22 mouse cellular contexts compared by ENCODE assay signal in genomic region chr2:134942039-134942438, GRCm38 (mm10).
"Had no signal": no experiment of that assay in that cellular context is flagged by ENCODE, and none has a peak within 500 bp of the region (broad histone marks: within the 10 kb centered on the region; RNA-seq: fewer than 3 reads in every experiment).

No protein-coding gene starts in this region.

- H3K27ac ChIP-seq: heart, adult 2 months; heart, embryonic 13.5 days; heart, embryonic 15.5 days; hindbrain, embryonic 13.5 days; hindbrain, embryonic 15.5 days; hindbrain, postnatal 0 days; limb, embryonic 13.5 days; limb, embryonic 15.5 days; liver, embryonic 12.5 days; liver, embryonic 14.5 days had no signal

- DNase-seq: forebrain, postnatal 0 days; gastrocnemius, postnatal 14 days; gastrocnemius, postnatal 36 days; heart, adult 11 months; heart, adult 2 months; heart, postnatal 14 days; heart, postnatal 36 days; kidney, adult 9 months; layer of hippocampus, adult 9-11 months; layer of hippocampus, postnatal 36 days; left cerebral cortex, postnatal 4 days had no signal

- H3K36me3 ChIP-seq: heart, embryonic 13.5 days; heart, embryonic 15.5 days; hindbrain, embryonic 13.5 days; hindbrain, embryonic 15.5 days; limb, embryonic 13.5 days; limb, embryonic 15.5 days; liver, embryonic 12.5 days had no signal

- H3K4me2 ChIP-seq: heart, embryonic 11.5 days; heart, embryonic 13.5 days; heart, embryonic 15.5 days; hindbrain, embryonic 13.5 days; hindbrain, embryonic 15.5 days; limb, embryonic 13.5 days; limb, embryonic 15.5 days; liver, embryonic 12.5 days had no signal

- H3K27me3 ChIP-seq: heart, embryonic 13.5 days; heart, embryonic 15.5 days; hindbrain, embryonic 13.5 days; hindbrain, embryonic 15.5 days; limb, embryonic 13.5 days; limb, embryonic 15.5 days; liver, embryonic 12.5 days had no signal

- H3K9me3 ChIP-seq: heart, embryonic 13.5 days; heart, embryonic 15.5 days; hindbrain, embryonic 13.5 days; hindbrain, embryonic 15.5 days; limb, embryonic 13.5 days; limb, embryonic 15.5 days; liver, embryonic 12.5 days had no signal

- ATAC-seq: forebrain, postnatal 0 days; hindbrain, postnatal 0 days; intestine, embryonic 16.5 days; liver, embryonic 12.5 days had no signal

- H3K9ac ChIP-seq: forebrain, postnatal 0 days; heart, embryonic 13.5 days; heart, embryonic 15.5 days; hindbrain, embryonic 13.5 days; hindbrain, embryonic 15.5 days; limb, embryonic 13.5 days; limb, embryonic 15.5 days; liver, embryonic 12.5 days; liver, embryonic 14.5 days had no signal

- H3K4me1 ChIP-seq: heart, embryonic 13.5 days; heart, embryonic 15.5 days; limb, embryonic 15.5 days; liver, embryonic 12.5 days had no signal

- H3K4me3 ChIP-seq: heart, adult 2 months; heart, embryonic 13.5 days; heart, embryonic 15.5 days; hindbrain, embryonic 13.5 days; hindbrain, embryonic 15.5 days; limb, embryonic 13.5 days; limb, embryonic 15.5 days; liver, embryonic 12.5 days had no signal
